ENCODE assay signal across 11 mouse cellular contexts in genomic region chr1:36280938-36281337, GRCm38 (mm10).
"Had no signal": no experiment of that assay in that cellular context is flagged by ENCODE, and none has a peak within 500 bp of the region (broad histone marks: within the 10 kb centered on the region; RNA-seq: fewer than 3 reads in every experiment).

No protein-coding gene starts in this region.

- DNase-seq: liver, postnatal 0 days; lung, adult 2 months; lung, postnatal 14 days; lung, postnatal 36 days; right cerebral cortex, adult 18-20 months; right cerebral cortex, postnatal 25 days; right cerebral cortex, postnatal 4 days; spleen, adult 18-20 months; thymus, adult 2 months; thymus, postnatal 25 days; thymus, postnatal 4 days had no signal
